Mouse (Mus musculus): ENCODE measurements at regions not wholly inside any gene's neighbourhood (a gene's known extent, or its start where the extent isn't known, plus 50 kb on each side); places are given as distances from the start of the nearest gene placed in this dataset.

DNA sequence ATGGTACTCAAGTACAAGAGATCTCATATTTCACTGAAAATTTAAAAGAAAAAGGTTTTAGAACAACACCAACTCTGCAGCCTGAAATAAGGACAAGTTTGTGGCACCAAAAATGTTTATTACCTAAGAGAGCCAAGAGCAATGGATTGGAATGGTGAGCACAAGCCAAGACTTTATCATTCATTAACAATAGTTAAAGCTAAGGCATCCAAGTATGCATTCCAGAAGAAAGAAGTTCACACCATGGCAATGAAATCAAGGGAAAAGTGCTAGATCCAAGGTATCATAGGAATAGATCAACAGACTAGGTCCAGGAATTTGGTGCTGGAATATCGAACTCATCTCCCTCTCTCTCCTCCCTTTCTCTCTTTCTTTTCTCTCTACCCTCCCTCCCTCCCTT, 63.8 kb upstream of the P3h2 start:
- Histone ChIP-seq H3K4me3 (ENCODE audit: insufficient read depth, low read depth, low read length) (no peak overlapping the region), H3K27ac (ENCODE audit: insufficient read depth, low read depth, low read length) (no peak overlapping the region; the same call in 1 of the 2 replicates), H3K4me1 (ENCODE audit: control insufficient read depth, insufficient read depth, low read length) (peaks cover 3% of the 10 kb centered on the region; the same call in 1 of the 2 replicates), H3K36me3 (ENCODE audit: control insufficient read depth, insufficient read depth, low read length) (no peaks in the 10 kb centered on the region), H3K27me3 (replicated peaks; ENCODE audit: control insufficient read depth, insufficient read depth, low read length) (no peaks in the 10 kb centered on the region)
- TF ChIP-seq POLR2A (IDR thresholded peaks at IDR 0.05; ENCODE audit: low read depth, low read length) (no peak), CTCF (conservative IDR thresholded peaks at IDR 0.05; ENCODE audit: insufficient read depth, insufficient read length, low read depth, low read length) (no peak)
- WGBS: 35% methylated on average over 1 of the region's 1 CpGs
- DNase-seq: peak; percentile 84

DNA sequence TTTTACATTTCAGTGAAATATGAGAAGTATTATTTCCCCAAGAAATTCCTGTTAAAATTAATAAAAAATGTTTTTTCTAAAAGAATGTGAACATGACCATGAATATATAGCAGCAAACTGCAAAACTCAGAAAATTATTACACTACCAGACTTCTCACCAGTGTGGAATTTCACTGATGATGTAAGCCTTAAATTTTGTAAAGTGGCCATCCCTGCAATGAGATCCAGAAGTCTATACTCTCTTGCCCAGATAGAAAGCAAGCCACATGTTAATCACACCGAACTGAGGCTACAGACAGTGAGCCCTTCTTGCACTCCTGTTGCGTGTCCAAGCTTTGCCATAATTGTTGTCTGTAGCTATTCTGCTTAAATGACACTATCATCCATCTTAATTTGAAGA, 62.6 kb upstream of the P3h2 start:
- Histone ChIP-seq H3K4me1 (ENCODE audit: control insufficient read depth, insufficient read depth, low read length) (peaks cover 3% of the 10 kb centered on the region; the same call in 1 of the 2 replicates), H3K27ac (ENCODE audit: insufficient read depth, low read depth, low read length) (no peak overlapping the region), H3K27me3 (replicated peaks; ENCODE audit: control insufficient read depth, insufficient read depth, low read length) (no peaks in the 10 kb centered on the region), H3K4me3 (ENCODE audit: insufficient read depth, low read depth, low read length) (no peak overlapping the region), H3K36me3 (ENCODE audit: control insufficient read depth, insufficient read depth, low read length) (no peaks in the 10 kb centered on the region)
- 98% methylated on average over 2 of the region's 2 CpGs for WGBS
- no peak for TF ChIP-seq POLR2A (IDR thresholded peaks at IDR 0.05; ENCODE audit: low read depth, low read length)
- TF ChIP-seq CTCF (conservative IDR thresholded peaks at IDR 0.05; ENCODE audit: insufficient read depth, insufficient read length, low read depth, low read length): no peak
- DNase-seq: no peak

DNA sequence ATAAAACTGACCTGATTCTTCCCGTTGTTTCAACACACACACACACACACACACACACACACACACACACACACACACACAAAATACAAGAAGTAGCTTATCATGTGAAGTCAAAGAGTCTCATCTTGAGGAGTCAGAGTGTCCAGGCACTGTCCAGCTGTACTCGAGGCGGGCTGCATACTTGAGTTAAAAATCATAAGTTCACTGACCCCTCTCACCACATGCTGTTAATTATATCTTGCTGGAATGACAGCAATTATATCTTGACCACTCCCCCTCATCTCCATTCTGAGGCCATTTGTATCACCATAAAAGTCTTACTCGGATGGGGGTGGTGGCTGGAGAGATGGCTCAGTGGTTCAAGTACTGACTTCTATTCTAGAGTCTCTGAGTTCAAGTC, 58.5 kb upstream of the P3h2 start:
- DNase-seq: peak; percentile 49
- 35% methylated on average over 4 of the region's 4 CpGs for WGBS

DNA sequence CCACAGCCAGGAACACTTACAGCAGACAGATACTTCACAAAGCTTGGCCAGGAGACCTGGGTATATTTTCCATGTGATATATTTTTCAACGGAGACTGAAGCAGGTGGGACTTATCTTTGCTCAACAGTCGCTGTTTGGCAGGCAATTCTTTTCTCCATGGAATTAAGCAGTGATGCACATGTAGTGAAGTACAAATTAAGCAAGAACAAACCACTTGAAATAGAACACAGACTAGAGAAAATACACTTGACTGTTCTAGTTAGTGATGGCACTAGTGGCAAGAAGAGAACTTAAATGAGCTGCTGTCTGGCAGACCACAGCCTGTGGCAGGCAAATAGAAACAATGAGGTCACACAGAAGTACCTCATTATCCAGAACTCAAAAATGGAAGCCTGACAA, 57.8 kb upstream of the P3h2 start:
- H3K27ac ChIP-seq (ENCODE audit: insufficient read depth, low read depth, low read length): no peak overlapping the region
- WGBS: 58% methylated on average over 2 of the region's 2 CpGs
- H3K36me3 ChIP-seq (ENCODE audit: control insufficient read depth, insufficient read depth, low read length): no peaks in the 10 kb centered on the region
- no peak for TF ChIP-seq POLR2A (IDR thresholded peaks at IDR 0.05; ENCODE audit: low read depth, low read length)
- TF ChIP-seq CTCF (conservative IDR thresholded peaks at IDR 0.05; ENCODE audit: insufficient read depth, insufficient read length, low read depth, low read length): no peak
- no peaks in the 10 kb centered on the region for H3K27me3 ChIP-seq (replicated peaks; ENCODE audit: control insufficient read depth, insufficient read depth, low read length)
- no peak for DNase-seq
- no peaks in the 10 kb centered on the region for H3K4me1 ChIP-seq (ENCODE audit: control insufficient read depth, insufficient read depth, low read length)
- no peak overlapping the region for H3K4me3 ChIP-seq (ENCODE audit: insufficient read depth, low read depth, low read length)

More for the DNA sequence above, 58.5 kb upstream of the P3h2 start:
- Histone ChIP-seq H3K27ac (ENCODE audit: insufficient read depth, low read depth, low read length) (no peak overlapping the region), H3K4me1 (ENCODE audit: control insufficient read depth, insufficient read depth, low read length) (no peaks in the 10 kb centered on the region), H3K36me3 (ENCODE audit: control insufficient read depth, insufficient read depth, low read length) (no peaks in the 10 kb centered on the region), H3K27me3 (replicated peaks; ENCODE audit: control insufficient read depth, insufficient read depth, low read length) (no peaks in the 10 kb centered on the region), H3K4me3 (ENCODE audit: insufficient read depth, low read depth, low read length) (no peak overlapping the region)
- no peak for TF ChIP-seq CTCF (conservative IDR thresholded peaks at IDR 0.05; ENCODE audit: insufficient read depth, insufficient read length, low read depth, low read length)
- no peak for TF ChIP-seq POLR2A (IDR thresholded peaks at IDR 0.05; ENCODE audit: low read depth, low read length)

DNA sequence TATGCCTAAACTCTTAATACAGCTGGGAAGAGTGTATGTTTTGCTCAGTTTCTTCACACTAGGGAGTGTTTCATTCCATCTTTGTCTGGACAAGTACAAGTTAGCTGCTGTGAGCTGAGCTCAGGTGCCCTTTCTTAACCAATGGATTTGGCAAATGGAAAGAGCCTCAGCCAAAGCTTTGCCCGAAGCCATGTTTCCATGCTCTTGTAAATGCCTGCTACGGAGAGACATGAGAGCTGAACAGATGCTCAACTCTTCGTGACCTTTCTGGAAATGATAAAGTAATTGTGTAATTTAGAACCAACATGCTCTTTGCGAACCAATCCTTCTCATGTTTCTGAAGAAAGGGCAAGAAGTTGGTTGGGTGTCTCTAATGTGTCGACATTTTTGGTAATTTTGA, 52.0 kb upstream of the P3h2 start:
- DNase-seq: no peak
- Histone ChIP-seq H3K4me1 (ENCODE audit: control insufficient read depth, insufficient read depth, low read length) (no peaks in the 10 kb centered on the region), H3K4me3 (ENCODE audit: insufficient read depth, low read depth, low read length) (no peak overlapping the region), H3K36me3 (ENCODE audit: control insufficient read depth, insufficient read depth, low read length) (no peaks in the 10 kb centered on the region), H3K27me3 (replicated peaks; ENCODE audit: control insufficient read depth, insufficient read depth, low read length) (no peaks in the 10 kb centered on the region), H3K27ac (ENCODE audit: insufficient read depth, low read depth, low read length) (no peak overlapping the region)
- 93% methylated on average over 5 of the region's 5 CpGs for WGBS
- no peak for TF ChIP-seq CTCF (conservative IDR thresholded peaks at IDR 0.05; ENCODE audit: insufficient read depth, insufficient read length, low read depth, low read length)
- TF ChIP-seq POLR2A (IDR thresholded peaks at IDR 0.05; ENCODE audit: low read depth, low read length): no peak
